Mouse (Mus musculus): Measurements from ENCODE around the gene Nsmce3. TPM values are rescaled to one million over a fixed set of nuclear protein-coding genes. Genes with fewer than 3 reads are reported as not detected.
A peak's percentile ranks its signal among the peaks of the same experiment; 100 is the strongest.

Gene Nsmce3
- polyA plus RNA-seq, 1 experiment from 2014 or later: 12.5 TPM

DNA sequence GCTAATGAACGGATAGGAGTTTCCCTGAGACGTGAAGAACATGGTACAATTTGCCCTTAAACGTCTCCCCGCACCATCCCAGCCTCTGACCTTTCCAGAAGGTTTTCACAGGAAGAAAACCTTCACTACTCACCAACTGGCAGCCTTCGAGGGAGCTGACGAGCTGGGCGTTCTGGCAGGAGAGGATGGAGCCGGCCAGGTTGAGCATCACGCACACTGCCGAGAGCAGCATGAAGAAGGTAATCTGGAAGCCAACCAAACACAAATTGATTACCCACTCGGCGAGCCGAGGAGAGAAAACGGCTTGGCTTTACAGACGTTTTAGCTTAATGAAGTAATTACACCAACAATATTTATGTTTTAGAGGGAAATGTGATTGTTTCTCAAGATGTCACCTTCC, 16.8 kb downstream of the Nsmce3 start:
- Histone ChIP-seq H3K27ac (no peak overlapping the region), H3K27me3 (replicated peaks) (no peaks in the 10 kb centered on the region), H3K9ac (no peak overlapping the region), H3K4me3 (replicated peaks) (no peak overlapping the region), H3K4me1 (no peaks in the 10 kb centered on the region), H3K9me3 (no peaks in the 10 kb centered on the region), H3K4me2 (no peak overlapping the region), H3K36me3 (no peaks in the 10 kb centered on the region)
- WGBS: 63% methylated on average over 15 of the region's 15 CpGs
- no peak for ATAC-seq (ENCODE audit: insufficient read depth, low FRiP score, low read depth)

DNA sequence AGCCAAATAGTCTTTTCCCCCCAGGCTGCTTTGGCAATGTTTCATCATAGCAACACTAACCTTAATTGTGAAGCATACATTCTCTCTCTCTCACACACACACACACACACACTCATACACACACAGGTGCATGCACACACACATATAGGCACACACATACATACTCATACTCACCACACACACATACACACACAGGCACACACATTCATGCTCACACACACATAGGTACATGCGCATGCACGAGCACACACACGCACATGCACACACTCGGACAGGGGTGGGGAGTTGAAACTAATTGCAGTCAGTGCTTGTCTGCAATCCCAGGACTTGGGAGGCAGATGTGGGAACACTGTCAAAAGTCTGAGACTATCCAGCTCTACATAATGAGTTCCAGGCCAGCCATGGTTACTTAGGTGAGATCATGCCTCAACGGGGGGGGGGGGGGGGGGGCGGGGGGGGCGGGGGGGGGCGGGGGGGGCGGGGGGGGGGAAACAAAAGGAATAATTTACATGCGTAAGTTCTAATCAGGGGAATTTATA, 17.3 kb downstream of the Nsmce3 start:
- no peaks in the 10 kb centered on the region for H3K4me1 ChIP-seq
- 85% methylated on average over 5 of the region's 10 CpGs for WGBS
- H3K27me3 ChIP-seq (replicated peaks): no peaks in the 10 kb centered on the region
- H3K4me2 ChIP-seq: no peak overlapping the region
- H3K9me3 ChIP-seq: no peaks in the 10 kb centered on the region
- H3K4me3 ChIP-seq (replicated peaks): no peak overlapping the region
- H3K27ac ChIP-seq: no peak overlapping the region
- no peak overlapping the region for H3K9ac ChIP-seq
- no peaks in the 10 kb centered on the region for H3K36me3 ChIP-seq
- ATAC-seq (ENCODE audit: insufficient read depth, low FRiP score, low read depth): no peak

DNA sequence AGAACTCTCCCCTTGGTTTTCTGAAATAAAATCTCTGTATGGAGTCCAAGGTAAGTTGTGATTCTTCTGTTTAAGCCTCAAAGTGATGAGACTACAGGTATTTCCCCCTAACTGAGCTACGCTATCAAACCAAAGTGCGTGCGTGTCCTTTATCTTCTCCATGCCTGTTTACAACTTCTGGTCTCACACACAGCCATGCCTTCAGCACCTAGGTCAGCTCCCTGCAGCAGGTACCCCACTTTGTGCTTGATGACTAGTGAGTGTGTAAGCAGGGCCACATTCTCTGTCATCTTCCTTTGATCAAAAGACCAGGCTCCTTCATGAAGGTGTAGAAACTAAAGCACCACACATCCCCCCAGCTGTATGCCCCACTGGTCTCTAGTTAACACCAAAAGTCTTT, 22.0 kb downstream of the Nsmce3 start:
- H3K9me3 ChIP-seq: no peaks in the 10 kb centered on the region
- no peak for ATAC-seq (ENCODE audit: insufficient read depth, low FRiP score, low read depth)
- WGBS: 23% methylated on average over 3 of the region's 3 CpGs
- H3K9ac ChIP-seq: no peak overlapping the region
- H3K27me3 ChIP-seq (replicated peaks): no peaks in the 10 kb centered on the region
- no peak overlapping the region for H3K27ac ChIP-seq
- no peak overlapping the region for H3K4me3 ChIP-seq (replicated peaks)
- H3K4me2 ChIP-seq: no peak overlapping the region
- H3K4me1 ChIP-seq: no peaks in the 10 kb centered on the region
- H3K36me3 ChIP-seq: no peaks in the 10 kb centered on the region

GRCm38 (mm10) chr7:64847366-64847899, 25.4 kb downstream of the Nsmce3 start:
- no peak overlapping the region for H3K4me2 ChIP-seq
- no peaks in the 10 kb centered on the region for H3K4me1 ChIP-seq
- H3K36me3 ChIP-seq: no peaks in the 10 kb centered on the region
- no peak overlapping the region for H3K9ac ChIP-seq
- no peak overlapping the region for H3K27ac ChIP-seq
- no peak for ATAC-seq (ENCODE audit: insufficient read depth, low FRiP score, low read depth)
- H3K4me3 ChIP-seq (replicated peaks): no peak overlapping the region
- H3K9me3 ChIP-seq: no peaks in the 10 kb centered on the region
- WGBS: 75% methylated on average over 5 of the region's 5 CpGs
- no peaks in the 10 kb centered on the region for H3K27me3 ChIP-seq (replicated peaks)

- 76% methylated on average over 3 of the region's 3 CpGs for WGBS
- Histone ChIP-seq H3K4me2 (no peak overlapping the region), H3K27me3 (replicated peaks) (no peaks in the 10 kb centered on the region), H3K9me3 (no peaks in the 10 kb centered on the region), H3K9ac (no peak overlapping the region), H3K36me3 (no peaks in the 10 kb centered on the region), H3K27ac (no peak overlapping the region), H3K4me3 (replicated peaks) (no peak overlapping the region), H3K4me1 (no peaks in the 10 kb centered on the region)
- ATAC-seq (ENCODE audit: insufficient read depth, low FRiP score, low read depth): no peak
These were observed 26.7 kb downstream of the Nsmce3 start for GRCm38 (mm10) chr7:64846061-64846460.

DNA sequence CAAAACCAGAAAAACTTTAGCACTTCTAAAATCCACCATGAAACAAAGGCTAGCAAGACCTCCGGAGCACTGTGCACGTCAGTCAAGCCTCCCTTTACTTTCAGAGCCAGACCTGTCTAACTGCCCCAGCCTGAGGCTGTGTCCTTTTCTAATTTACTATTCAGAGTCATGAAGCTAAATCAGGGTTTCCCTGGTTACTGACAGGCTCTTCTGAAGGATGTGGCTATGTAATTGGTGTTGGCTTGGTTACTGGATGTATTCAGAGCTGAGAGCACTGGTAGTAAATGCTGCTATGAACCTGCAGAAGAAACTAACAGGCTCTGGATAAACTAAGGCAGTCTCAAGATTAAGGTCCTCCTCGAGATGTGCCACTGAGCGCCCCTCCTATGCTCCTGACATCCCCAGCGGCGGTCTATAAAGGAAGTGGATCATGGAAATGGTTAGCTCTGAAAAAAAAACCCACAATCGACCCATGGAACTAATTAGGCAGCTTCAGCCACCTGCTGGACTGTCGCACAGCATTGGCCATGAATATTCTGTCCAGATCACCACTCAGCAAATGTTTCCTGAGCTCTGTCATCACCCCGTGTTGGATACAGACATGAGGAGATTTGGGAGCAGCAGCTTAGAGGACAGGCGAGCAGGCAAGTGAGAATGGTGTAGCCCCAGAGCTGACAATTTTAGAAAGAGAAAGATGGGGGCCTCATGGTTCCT, 31.7 kb downstream of the Nsmce3 start:
- no peaks in the 10 kb centered on the region for H3K9me3 ChIP-seq
- WGBS: 75% methylated on average over 10 of the region's 10 CpGs
- ATAC-seq (ENCODE audit: insufficient read depth, low FRiP score, low read depth): no peak
- H3K27ac ChIP-seq: no peak overlapping the region
- no peaks in the 10 kb centered on the region for H3K27me3 ChIP-seq (replicated peaks)
- H3K4me1 ChIP-seq: 0 out of 2 replicates have a peak, but pooled peaks cover 4% of the 10 kb centered on the region
- H3K4me3 ChIP-seq (replicated peaks): no peak overlapping the region
- H3K9ac ChIP-seq: no peak overlapping the region
- H3K4me2 ChIP-seq: no peak overlapping the region
- no peaks in the 10 kb centered on the region for H3K36me3 ChIP-seq

DNA sequence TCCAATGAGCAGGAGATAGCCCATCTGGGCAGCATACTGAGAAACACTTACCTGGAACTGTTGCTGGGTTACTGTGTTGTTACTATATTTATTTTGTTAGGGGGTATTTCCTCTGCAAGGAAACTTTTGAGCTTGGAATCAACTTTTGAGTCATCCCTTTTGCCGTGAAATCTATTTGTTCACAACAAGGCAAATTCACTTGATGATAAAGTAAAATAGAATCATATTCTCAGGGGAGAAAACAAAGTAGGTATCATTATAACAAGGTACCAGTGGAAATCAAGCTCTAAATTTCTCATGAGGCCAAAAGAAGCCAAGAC, 32.3 kb downstream of the Nsmce3 start:
- no peak for ATAC-seq (ENCODE audit: insufficient read depth, low FRiP score, low read depth)
- no peaks in the 10 kb centered on the region for H3K9me3 ChIP-seq
- 62% methylated on average over 1 of the region's 1 CpGs for WGBS
- no peaks in the 10 kb centered on the region for H3K36me3 ChIP-seq
- H3K27me3 ChIP-seq (replicated peaks): no peaks in the 10 kb centered on the region
- no peak overlapping the region for H3K4me3 ChIP-seq (replicated peaks)
- H3K9ac ChIP-seq: no peak overlapping the region
- no peak overlapping the region for H3K27ac ChIP-seq
- H3K4me2 ChIP-seq: peak overlapping the region; percentile 61
- 0 out of 2 replicates have a peak, but pooled peaks cover 4% of the 10 kb centered on the region for H3K4me1 ChIP-seq

DNA sequence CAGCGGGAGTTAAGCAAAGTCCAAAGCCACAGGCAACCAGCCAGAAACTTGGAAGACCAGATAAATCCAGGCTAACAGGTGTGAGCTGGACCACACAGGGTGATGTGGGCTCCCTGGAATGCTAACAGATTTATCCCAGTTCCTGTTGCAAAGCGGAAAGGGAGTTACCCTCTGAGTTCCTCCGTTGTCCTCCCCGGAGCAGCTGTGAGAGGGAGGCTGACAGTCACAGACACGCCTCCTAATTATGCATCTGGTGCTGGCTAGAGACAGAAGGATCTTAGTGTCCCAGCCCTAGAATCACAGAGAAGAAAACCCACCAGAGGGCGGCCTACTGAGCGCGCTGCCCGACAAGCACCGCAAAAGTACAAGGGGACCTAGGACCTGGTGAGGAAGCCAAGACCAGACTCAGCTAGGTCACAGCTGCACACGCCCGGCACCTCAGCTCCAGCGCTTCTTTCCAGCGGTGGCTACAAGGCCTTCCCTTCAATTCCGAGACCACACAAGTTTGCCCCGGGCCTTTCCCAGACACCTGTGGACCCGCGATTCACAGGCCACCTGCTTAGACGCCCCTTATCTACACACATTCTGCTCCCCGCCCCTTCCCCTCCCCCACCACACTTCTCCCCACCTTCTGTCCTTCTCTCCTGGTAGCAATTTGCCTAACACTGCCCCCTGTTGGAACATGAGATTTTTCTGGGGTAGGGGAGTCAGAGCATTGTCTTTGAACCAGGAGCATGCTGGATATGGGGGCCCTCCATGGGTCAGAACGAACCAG, 32.8 kb downstream of the Nsmce3 start:
- no peaks in the 10 kb centered on the region for H3K9me3 ChIP-seq
- no peak overlapping the region for H3K9ac ChIP-seq
- H3K27ac ChIP-seq: no peak overlapping the region
- ATAC-seq (ENCODE audit: insufficient read depth, low FRiP score, low read depth): peak; percentile 82; the same call in 1 of the 2 replicates
- no peaks in the 10 kb centered on the region for H3K27me3 ChIP-seq (replicated peaks)
- WGBS: under 1% methylated on average over 21 of the region's 21 CpGs
- H3K4me2 ChIP-seq: peak overlapping the region; percentile 61
- 0 out of 2 replicates have a peak, but pooled peaks cover 4% of the 10 kb centered on the region for H3K4me1 ChIP-seq
- H3K4me3 ChIP-seq (replicated peaks): peak overlapping the region; percentile 27
- H3K36me3 ChIP-seq: no peaks in the 10 kb centered on the region

DNA sequence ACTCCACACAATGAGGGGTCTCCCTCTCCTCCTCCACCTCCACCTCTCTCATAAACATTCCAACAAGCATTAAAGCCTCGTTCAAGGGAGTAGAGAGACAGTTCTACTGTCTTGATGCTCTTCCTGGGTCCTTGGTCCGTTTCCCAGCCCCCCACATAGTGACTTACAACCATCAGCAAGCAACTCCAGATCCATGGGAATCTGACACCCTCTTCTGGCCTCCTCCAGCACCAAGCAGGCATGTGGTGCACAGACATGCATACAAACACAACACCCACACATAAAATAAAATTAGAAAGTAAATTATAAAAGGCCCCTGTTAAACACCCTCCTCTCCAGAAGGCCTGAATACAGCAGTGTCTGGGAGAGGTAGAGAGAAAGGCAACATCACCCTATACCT, 33.5 kb downstream of the Nsmce3 start:
- 0 out of 2 replicates have a peak overlapping the region, but pooled peaks have one; percentile 61 for H3K4me2 ChIP-seq
- 0 out of 2 replicates have a peak, but pooled peaks cover 4% of the 10 kb centered on the region for H3K4me1 ChIP-seq
- no peak overlapping the region for H3K4me3 ChIP-seq (replicated peaks)
- H3K9ac ChIP-seq: no peak overlapping the region
- 57% methylated on average over 2 of the region's 2 CpGs for WGBS
- H3K27me3 ChIP-seq (replicated peaks): no peaks in the 10 kb centered on the region
- no peak for ATAC-seq (ENCODE audit: insufficient read depth, low FRiP score, low read depth)
- no peaks in the 10 kb centered on the region for H3K36me3 ChIP-seq
- no peaks in the 10 kb centered on the region for H3K9me3 ChIP-seq
- no peak overlapping the region for H3K27ac ChIP-seq

GRCm38 (mm10) chr7:64830214-64830995, 42.4 kb downstream of the Nsmce3 start:
- Histone ChIP-seq H3K36me3 (no peaks in the 10 kb centered on the region), H3K4me1 (no peaks in the 10 kb centered on the region), H3K4me2 (no peak overlapping the region), H3K4me3 (replicated peaks) (no peak overlapping the region), H3K27me3 (replicated peaks) (no peaks in the 10 kb centered on the region), H3K9ac (no peak overlapping the region), H3K9me3 (no peaks in the 10 kb centered on the region), H3K27ac (no peak overlapping the region)
- 36% methylated on average over 5 of the region's 5 CpGs for WGBS
- no peak for ATAC-seq (ENCODE audit: insufficient read depth, low FRiP score, low read depth)

GRCm38 (mm10) chr7:64821081-64821480, 51.7 kb downstream of the Nsmce3 start:
- H3K4me3 ChIP-seq (replicated peaks): no peak overlapping the region
- ATAC-seq (ENCODE audit: insufficient read depth, low FRiP score, low read depth): no peak
- no peaks in the 10 kb centered on the region for H3K4me1 ChIP-seq
- WGBS: 82% methylated on average over 5 of the region's 5 CpGs
- H3K36me3 ChIP-seq: no peaks in the 10 kb centered on the region
- H3K27me3 ChIP-seq (replicated peaks): no peaks in the 10 kb centered on the region
- no peak overlapping the region for H3K27ac ChIP-seq
- H3K9ac ChIP-seq: no peak overlapping the region
- no peak overlapping the region for H3K4me2 ChIP-seq
- no peaks in the 10 kb centered on the region for H3K9me3 ChIP-seq
